Mouse (Mus musculus) v-Abl transformed pro-B cells (cell line): ENCODE measurements around the gene Aoah.

Experiments used
- in situ Hi-C, 2 experiments: fragments of 400-800 bp; cut with MboI; formaldehyde crosslinking; loops; one replicate each; pipeline ENCODE4 v1.15.1; 2025; ENCODE audit not compliant: unreplicated experiment in 2 of 2

The Aoah gene

DNA sequence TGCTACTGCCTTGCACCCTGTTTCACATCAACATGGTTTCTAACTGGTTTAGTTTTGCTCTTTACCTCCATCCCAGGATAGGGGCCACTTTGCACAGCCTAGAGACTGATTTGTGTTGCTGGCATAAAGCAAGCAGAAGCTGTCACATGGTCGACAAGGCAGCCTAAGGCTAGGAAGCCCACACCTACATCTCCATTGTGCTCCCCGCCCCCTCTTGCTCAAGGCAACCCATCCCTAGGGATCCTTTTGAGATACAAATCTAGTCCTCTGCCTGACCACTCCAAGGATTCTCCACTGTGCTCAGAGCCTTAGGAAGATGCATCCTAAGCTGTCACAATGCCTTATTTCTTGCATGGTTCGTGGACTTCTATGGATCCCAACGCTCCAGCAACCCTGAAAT, 110.2 kb downstream of the Aoah start:
- in situ Hi-C loops, result no loop called here

DNA sequence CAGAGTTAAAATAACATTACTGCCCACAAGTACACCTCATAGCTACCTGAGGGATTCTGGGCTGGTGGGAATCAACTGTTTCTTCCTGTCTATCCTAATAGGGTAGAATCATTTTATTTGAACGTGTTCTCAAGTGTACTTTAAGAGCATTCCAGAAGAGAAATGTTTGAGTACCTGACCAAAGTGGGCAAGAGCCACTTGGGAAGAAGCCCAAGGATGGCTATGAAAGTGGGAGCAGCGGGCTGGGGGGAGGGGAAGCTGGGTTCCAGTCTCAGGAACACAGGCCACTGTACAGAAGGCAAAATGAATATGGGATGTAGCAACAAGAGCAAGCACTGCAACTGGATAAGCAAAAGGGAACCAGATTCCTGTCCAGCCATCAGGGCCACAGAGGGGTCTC, 111.3 kb downstream of the Aoah start:
- in situ Hi-C loops, result no loop called here

DNA sequence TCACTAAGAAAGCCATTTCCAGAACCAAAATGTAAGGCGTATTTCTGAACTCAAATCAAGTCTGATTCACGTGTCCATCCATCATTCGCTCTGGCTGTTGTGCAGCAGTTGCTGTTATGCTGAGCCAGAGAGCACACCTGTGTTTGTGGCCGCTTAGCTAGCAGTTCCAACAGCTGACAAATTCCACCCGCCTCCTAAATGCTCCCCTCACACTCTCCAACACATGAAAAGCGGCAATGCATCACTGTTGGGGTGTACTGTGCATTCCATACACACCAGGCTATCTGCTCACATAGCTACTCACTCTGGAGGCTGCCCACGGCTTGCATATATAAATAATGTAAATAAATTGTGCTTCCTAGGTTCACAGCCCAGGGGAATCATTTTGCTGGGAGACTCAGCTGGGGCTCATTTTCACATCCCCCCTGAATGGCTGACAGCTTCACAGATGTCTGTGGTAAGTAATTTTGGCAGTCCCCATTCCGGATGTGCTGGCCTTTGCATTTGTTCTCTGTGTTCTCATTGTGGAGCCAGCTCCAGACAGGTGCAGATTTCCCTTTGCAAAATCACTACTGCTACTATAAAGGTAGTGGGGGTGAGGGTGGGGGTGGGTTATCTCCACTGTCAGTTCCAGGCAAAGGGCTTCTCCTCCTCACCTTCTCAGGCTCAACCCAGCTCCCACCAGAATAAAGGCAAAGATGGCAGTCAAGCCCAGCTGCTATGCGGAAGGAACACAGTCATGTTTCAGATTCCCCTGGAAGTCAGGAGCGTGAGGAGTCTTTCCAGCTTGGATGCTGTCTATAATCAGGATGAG, 123.0 kb downstream of the Aoah start:
- in situ Hi-C loops, result no loop called here

DNA sequence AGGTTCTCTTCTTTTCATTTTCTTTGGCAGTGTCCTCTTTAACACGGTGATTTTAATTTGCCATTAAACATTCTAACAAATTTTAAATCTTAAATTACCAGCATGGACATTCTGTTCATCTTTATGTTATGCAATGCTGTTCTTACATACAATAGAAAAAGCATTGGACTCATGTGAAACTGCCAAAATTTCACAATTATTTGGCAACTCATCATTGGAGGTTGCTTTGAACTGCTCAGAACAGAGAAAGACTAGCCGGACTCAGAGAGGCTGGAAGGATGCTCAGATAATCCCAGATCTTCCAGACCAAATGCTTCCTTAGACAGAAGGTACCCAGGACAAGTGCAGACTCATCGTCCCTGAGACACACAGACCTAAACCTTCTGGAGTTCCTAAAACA, 126.5 kb downstream of the Aoah start:
- in situ Hi-C loops, result no loop called here

DNA sequence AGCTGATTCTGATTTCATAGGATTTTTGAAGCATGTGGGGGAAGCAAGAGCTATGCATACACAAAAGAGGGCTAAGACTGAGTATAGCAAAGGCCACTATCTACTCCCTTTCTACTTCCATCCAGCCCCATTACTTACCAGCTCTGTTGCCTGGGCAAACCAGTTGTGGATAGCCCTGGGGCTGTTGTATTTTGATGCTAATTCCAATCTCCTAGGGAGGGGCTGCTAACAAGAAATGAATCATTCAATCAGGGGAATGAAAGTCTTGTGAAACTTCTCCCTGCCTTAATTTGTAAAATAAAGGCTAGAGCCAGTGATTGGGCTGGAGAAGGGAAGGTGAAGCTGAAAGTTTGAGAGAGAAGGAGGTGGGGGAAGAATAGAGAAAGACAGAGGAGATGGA, 142.1 kb downstream of the Aoah start:
- in situ Hi-C loops, result loop anchor here (5.0 to 25.0 kb wide), 8 partner anchors 221 to 1241 kb away; partner anchors contain the start of genes Nme8 (in 2 of the 2) and Hist1h4j (in 1 of the 2)

DNA sequence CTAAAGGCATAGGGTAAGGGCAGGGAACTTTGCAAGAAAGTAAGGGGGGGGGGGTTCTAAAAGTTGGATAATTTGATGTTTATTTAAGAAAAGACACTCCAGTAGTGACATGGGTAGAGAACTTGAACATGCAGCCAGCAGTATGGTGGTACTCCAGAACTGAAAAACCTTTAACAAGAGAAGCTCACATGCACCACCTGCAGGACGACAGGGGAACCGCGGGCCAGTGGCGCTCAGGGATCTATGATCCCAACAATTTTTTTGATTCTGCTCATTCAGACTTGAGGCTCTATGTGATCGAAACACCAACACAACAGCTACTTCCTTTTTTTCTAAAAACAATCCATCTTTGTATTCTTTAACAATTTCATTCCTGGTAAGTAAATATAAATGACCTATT, 143.5 kb downstream of the Aoah start:
- in situ Hi-C loops, result loop anchor here (5.0 to 25.0 kb wide), 8 partner anchors 220 to 1243 kb away; partner anchors contain the start of genes Nme8 (in 2 of the 2) and Hist1h4j (in 1 of the 2)

DNA sequence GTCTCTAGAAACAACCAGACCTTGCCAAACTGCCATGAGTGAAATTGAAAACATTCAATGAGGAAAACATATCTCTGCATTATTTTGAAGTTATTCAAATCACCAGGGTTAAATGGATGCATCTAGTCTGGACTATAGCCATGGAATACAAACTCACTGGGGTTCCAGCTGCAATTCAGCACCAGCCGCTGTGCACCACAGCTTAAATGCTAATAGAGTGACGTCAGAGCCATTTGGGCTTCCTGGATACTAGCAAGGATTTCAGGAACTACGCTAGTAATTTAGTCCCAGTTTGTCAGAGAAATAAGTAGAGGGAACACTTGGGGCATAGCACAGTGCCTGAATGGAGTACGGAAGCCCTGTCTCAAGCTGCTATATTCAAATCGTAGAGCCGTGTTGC, 145.2 kb downstream of the Aoah start:
- in situ Hi-C loops, result loop anchor here (5.0 to 25.0 kb wide), 8 partner anchors 218 to 1244 kb away; partner anchors contain the start of genes Nme8 (in 2 of the 2) and Hist1h4j (in 1 of the 2)

DNA sequence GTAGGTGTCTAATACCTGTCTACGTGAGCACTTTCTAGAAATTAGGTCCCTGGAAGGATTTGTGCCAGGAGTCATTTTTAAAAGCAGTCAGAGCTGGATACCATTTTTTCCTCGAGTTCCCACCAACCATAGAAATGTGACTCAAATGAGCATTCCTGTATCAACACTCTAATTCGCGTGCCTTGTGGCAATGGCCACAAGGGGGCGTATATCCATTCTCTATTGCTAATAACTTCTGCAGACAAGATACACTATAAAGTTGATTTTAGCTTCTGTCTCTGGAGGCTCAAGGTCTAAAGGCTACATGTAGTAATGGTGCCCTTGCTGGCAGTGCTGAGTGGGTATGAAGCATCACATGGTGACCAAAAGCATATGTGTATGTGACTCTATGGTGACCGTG, 146.5 kb downstream of the Aoah start:
- in situ Hi-C loops, result loop anchor here (5.0 to 25.0 kb wide), 6 partner anchors 217 to 947 kb away; partner anchors contain the start of gene Hist1h4j (in 1 of the 2)

DNA sequence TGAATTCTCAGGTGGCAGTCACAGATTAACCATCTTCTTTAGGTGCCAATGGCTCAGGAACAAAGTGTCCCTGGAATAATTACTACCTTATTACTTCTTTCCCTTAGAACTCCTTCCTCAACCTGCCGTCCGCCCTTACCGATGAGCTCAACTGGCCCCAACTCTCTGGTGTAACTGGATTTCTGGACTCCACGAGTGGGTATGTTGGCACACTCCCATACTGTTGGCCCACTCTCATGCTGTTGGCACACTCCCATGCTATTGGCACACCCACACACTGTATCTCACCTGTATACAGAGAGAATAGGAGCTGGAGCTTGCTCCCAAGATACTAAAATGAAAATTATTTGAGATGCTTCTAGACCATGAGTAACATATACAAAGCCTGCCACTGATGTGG, 147.8 kb downstream of the Aoah start:
- in situ Hi-C loops, result loop anchor here (5.0 to 25.0 kb wide), 6 partner anchors 216 to 946 kb away; partner anchors contain the start of gene Hist1h4j (in 1 of the 2)

DNA sequence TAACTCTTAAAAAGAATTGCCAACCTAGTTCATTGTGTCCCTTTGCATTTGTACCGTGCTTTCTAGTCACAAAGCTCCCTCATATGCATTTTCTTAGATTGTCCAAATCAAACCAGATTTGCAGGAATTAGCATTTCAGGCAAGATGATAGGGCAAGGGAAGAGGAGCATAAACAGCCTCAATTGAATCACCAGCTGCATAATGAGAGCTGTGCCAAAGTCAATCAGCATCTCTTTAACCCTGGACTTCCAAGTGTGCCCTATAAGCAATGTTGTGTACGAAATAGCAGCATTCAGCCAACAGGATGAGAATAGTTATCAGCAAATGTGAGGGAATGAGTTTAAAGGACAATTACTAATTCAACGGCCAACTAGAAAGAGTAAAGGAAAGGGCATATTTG, 169.2 kb downstream of the Aoah start:
- in situ Hi-C loops, result loop anchor here in 1 of 2 experiments (25.0 kb wide), 1 partner anchor 924 kb away; no protein-coding TSS in a partner anchor

DNA sequence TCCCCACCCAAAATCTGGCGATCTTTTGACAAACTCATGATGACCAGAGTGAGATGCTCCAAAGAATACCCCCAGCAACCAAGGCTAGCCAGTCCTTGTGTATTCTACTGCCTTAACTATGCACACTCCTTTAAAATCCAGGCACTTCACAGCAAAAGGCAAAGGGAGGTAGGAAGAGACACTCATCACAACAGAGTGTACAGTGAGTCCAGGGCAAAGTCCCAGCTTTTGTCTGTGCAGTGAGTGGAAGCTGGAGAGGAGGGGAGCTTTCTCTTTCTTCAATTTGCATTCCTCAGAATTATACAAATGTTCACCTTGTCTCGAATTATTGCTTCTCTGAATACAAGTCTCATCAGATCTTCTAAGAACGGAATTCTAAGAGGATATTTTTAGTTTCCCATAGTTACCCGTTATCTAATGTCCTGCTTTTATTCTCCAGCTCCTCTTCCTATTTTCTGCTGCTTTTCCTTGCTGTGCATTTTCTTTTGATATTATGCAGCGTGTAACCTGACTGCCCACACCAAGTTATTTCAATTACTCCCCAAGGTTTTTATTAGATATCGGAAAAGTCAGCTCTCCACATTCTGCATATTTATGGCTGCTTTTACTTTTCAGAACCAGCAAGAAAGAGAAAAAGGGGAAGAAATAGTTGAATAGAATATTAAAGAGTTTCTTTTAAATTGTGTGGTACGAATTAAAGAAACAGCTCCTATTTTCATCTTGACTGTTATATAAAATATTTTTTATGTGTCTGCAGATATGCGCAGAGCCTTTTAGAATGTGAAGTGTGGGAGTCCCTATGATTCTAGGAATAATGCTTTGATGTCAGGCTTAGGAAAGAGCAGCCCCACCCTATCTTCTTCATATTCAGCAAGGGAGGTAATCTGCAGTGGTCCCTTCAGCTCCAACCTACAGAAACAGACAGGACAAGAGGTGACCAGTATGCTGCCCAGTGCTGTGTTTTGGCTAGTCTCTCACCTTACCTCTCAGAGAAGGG, 187.6 kb downstream of the Aoah start:
- in situ Hi-C loops, result no loop called here

DNA sequence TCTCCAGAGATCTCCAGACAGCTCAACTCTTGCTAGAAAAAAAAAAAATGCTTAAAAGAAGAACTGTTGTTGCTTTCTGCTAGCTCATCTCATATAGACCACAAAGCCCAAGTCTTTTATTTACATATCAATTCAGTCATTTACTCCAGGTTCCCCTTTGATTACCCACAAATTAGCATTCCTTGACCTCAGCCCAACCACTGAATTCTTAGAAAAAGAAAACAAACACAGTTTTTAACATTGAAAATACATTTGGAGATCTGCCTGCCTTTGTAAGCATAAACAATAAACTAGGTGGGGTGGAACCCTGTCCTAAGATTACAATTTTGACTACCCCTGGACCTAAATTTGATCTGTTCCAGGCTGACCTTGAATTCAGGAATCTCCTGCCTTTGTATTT, 191.6 kb downstream of the Aoah start:
- in situ Hi-C loops, result no loop called here

DNA sequence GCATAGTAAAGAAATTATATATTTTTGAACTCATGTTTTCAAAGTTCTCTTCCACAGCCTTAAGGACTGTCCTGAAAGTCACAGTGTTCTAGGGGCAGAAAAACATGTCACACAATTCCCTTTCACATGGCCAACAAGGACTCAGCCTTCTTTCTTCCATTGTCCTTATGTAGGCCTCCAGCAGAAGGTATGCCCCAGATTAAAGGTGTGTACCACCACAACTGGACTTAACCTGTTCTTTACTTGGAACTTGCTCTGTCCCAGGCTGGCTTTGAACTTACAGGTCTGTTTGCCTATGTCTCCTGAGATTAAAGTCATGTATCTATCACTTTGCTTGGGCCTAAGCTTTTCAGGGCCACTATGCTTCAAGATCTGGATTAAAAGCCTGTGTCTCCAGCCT, 192.0 kb downstream of the Aoah start:
- in situ Hi-C loops, result no loop called here

DNA sequence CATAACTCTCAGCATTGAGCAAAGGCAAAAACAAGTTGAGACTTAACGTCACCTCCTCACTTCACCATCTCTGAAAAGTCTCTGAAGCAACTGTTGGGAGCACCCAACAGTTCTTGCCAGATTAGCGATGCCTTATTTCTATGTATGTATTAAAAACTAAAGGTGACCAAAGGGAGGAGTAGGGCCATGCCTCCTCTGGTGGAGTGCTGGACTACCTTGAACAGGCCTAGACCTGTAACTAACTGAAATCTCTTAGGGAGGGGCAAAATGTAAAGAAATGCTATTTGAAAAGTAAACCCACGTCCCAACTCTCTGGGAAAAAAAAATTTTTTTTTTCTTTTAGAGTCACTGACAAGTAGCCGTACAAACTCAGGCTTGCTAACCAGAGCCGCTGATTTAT, 211.3 kb downstream of the Aoah start:
- in situ Hi-C loops, result no loop called here

DNA sequence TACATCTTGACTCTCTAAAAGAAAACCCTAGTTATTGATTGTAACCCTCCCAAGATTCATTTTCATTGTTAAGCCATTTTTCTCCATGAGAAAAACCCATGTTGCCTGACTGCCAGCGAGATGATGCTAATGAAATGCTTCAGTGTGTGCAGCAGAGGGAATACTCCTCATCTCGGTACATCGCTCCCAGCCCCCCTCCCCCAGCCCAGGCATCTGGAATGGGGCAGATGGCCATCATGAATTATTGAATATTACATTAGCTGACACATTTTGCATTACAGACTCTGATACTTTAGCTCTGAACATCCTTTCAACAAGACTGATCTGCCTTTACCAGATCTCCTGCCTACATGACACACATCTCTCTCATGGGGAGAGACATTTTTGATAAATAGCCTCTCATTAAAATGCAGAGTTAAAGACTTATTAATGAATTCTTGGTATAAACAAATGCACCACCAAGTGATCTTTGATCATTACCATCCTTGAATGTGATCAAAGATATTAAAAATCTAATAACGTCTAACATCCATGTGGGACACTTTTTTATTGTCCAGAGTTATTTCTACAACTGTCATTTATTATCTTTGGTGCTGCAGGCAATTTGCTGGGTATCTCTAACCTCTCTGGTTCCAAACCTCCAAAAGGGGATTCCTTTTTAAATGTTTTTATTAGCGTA, 211.9 kb downstream of the Aoah start:
- in situ Hi-C loops, result no loop called here

DNA sequence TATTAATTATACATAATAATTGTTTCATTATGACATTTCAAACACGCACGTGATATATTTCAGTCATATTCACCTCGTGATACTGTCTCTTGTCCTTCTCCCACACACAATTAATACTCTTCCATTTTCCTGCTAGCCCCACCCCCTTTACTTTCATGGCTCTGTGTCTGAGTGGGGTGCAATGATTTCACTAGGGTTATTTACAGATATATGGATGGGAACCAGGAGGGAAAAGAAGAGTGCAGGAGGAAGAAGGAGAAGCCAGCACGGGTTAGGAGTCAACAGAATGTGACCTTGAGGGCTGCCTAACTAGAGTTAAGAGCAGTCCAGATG, 212.4 kb downstream of the Aoah start:
- in situ Hi-C loops, result no loop called here

DNA sequence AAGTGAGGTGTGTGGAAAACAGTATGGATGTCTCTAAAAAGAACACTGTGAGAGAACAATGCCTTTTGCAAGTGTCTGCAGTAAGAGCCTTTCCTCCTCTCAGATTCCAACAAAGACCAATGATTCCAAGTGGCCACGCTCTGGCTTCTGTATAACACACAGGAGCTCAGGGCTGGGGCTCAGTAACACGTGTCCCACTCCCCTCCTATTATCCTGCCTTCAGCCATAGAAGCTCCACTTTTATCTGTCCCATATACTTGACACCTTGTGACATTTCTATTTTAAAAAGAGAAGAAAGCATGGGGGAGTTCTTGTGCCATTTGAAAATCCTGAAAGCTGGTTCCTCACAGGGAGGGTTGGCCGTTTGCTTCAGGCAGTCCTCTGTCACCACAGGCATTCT, 219.7 kb downstream of the Aoah start:
- in situ Hi-C loops, result no loop called here

DNA sequence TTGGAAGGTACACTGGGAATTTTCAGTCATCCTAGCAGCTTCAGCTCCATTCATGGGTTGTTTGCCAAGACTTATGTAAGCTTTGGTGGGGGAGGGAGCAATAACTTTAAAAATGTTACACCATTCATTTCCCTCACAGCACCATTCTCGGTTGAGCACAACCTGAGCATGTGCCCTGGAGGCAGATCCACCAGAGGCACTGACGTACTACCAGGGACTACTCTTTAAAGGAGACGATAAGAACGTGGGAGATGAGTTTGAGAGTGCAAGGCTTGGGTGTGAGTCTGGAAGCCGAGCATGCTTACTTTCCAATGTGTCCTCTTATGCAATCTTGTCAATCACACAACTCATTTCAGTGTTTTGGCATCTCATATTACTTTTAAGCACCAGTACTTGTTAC, 230.9 kb downstream of the Aoah start:
- in situ Hi-C loops, result no loop called here

DNA sequence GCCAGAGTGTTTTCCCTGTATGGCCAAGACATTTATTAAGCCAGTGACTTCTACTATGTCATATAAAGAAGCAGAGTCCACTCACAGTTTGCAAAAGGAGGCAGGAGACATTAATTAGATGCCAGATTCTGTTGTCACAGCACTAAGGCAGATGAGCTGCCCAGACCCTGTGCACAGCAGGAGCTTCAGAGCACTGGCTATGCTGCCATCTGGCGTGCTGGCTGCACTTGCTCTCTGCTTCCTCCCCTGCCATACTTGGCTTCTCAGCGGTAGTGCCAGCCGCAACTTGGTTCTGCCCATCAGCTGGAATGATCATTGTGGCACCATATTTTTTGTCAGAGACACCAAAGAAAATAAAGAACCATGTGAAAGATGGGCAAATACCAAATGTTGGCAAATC, 239.3 kb downstream of the Aoah start:
- in situ Hi-C loops, result no loop called here

DNA sequence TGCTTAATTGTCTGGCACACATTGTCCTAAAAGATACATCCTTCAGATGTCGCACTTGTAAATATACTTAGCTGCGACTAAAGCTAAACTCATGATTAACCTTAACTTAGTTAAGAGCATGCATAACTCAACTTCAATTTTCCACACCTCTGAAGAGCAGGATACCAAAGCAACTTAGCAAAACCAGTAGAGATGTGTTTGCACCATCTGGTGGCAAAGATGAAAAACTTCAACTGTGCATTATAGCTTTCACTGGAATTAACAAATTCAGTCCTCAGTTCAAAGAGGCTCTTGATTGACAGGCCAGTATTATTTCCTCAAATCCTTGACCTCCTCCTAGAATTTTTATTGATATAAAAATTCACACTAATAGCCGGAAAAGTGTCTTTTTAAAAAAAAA, 241.1 kb downstream of the Aoah start:
- in situ Hi-C loops, result no loop called here

DNA sequence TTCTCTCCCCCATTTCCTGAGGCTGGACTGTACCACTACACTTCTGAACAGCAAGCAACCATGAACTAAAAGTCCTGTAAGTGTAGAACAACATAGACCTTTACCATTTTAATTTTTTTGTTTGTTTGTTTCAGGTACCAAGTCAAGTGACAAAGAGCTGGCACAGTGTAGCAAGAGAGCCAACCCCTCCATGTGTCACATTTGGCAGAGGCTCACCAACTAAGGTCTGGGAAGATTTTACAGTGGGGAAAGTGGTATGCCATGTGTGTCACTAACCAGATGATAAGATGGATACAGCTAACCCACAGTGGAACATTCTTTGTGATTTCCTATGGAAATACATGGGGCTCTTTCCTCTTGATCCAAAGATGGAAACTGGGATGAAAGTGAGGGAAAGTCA, 242.1 kb downstream of the Aoah start:
- in situ Hi-C loops, result no loop called here
